Mouse (Mus musculus) CH12.LX (cell line): ENCODE measurements around the gene Zfp507. TPM values are rescaled to one million over a fixed set of nuclear protein-coding genes. Genes with fewer than 3 reads are reported as not detected.

Experiments used
- DNase-seq: peaks from one replicate; pipeline ENCODE4 v3.0.0-alpha.2; 2013; ENCODE audit errors: extremely low read depth
- H3K27ac ChIP-seq: 2 replicates; pipeline ENCODE4 v1.5.1; 2012; ENCODE audit warnings: low read depth, mild to moderate bottlenecking, control low read depth, moderate library complexity; ENCODE audit not compliant: insufficient read depth
- H3K27me3 ChIP-seq: replicated peaks from 2 replicates; pipeline ENCODE3; 2012; ENCODE audit warnings: inconsistent platforms
- H3K36me3 ChIP-seq, 2 experiments: replicated peaks in 1 of 2; 2 replicates each; pipeline versions ENCODE3 to v1.6.1; 2012; ENCODE audit warnings: inconsistent platforms in 1 of 2, low read length in 1 of 2, mild to moderate bottlenecking in 1 of 2, mixed read lengths in 1 of 2, moderate library complexity in 1 of 2; ENCODE audit not compliant: control insufficient read depth in 1 of 2, insufficient read depth in 1 of 2
- H3K4me1 ChIP-seq, 2 experiments: 2 replicates each; pipeline ENCODE4 v1.6.1; 2012; ENCODE audit warnings: inconsistent platforms in 1 of 2, moderate library complexity in 1 of 2; ENCODE audit not compliant: insufficient read depth in 2 of 2, control insufficient read depth in 1 of 2
- H3K4me2 ChIP-seq: 2 replicates; pipeline ENCODE4 v1.6.1; 2012; ENCODE audit warnings: low read depth, mild to moderate bottlenecking, control low read depth; ENCODE audit not compliant: poor library complexity, insufficient read depth, severe bottlenecking
- H3K4me3 ChIP-seq, 3 experiments: fragments of 150-350 bp in 1 of 3; sonication (generic) in 1 of 3; replicated peaks in 1 of 3; 2 replicates each; pipeline versions ENCODE3 to v1.5.1; 2011 to 2012; ENCODE audit warnings: low read depth in 2 of 3, low read length in 2 of 3, mild to moderate bottlenecking in 2 of 3, moderate library complexity in 2 of 3, control low read depth in 1 of 3, improper control_type of control experiment in 1 of 3, inconsistent platforms in 1 of 3, mixed read lengths in 1 of 3; ENCODE audit not compliant: poor library complexity in 1 of 3
- H3K79me2 ChIP-seq: replicated peaks from 2 replicates; pipeline ENCODE4 v1.6.1; 2012; ENCODE audit warnings: mild to moderate bottlenecking, moderate library complexity; ENCODE audit not compliant: control insufficient read depth, poor library complexity, insufficient read depth, severe bottlenecking; ENCODE audit errors: extremely low read depth
- H3K9ac ChIP-seq: 2 replicates; pipeline ENCODE4 v1.6.1; 2012; ENCODE audit warnings: low read depth, mild to moderate bottlenecking, control low read depth, moderate library complexity; ENCODE audit not compliant: insufficient read depth
- H3K9me3 ChIP-seq: replicated peaks from 2 replicates; pipeline ENCODE3; 2012; ENCODE audit warnings: low read length, inconsistent platforms, mixed read lengths
- CHD1 ChIP-seq: IDR thresholded peaks from 2 replicates; pipeline ENCODE4 v1.6.1; 2012; ENCODE audit warnings: low read depth, low read length, improper control_type of control experiment, inconsistent platforms
- E2F4 ChIP-seq: IDR thresholded peaks from 2 replicates; pipeline ENCODE4 v1.6.1; 2011; ENCODE audit warnings: low read depth, low read length, improper control_type of control experiment; ENCODE audit not compliant: insufficient replicate concordance
- ELF1 ChIP-seq: IDR thresholded peaks from 2 replicates; pipeline ENCODE4 v1.6.1; 2014; ENCODE audit warnings: low read depth, mild to moderate bottlenecking, inconsistent platforms, low read length, improper control_type of control experiment
- ETS1 ChIP-seq: conservative IDR thresholded peaks from 2 replicates; pipeline ENCODE4 v1.6.1; 2012; ENCODE audit warnings: low read depth, mild to moderate bottlenecking, inconsistent platforms, low read length, improper control_type of control experiment, moderate library complexity
- GABPA ChIP-seq: IDR thresholded peaks from 2 replicates; pipeline ENCODE4 v1.6.1; 2012; ENCODE audit warnings: low read depth, low read length, improper control_type of control experiment, inconsistent platforms; ENCODE audit not compliant: insufficient replicate concordance
- NRF1 ChIP-seq: IDR thresholded peaks from 2 replicates; pipeline ENCODE4 v1.6.1; 2014; ENCODE audit warnings: low read depth, mild to moderate bottlenecking, inconsistent platforms, low read length, improper control_type of control experiment, moderate library complexity
- PAX5 ChIP-seq: IDR thresholded peaks from 2 replicates; pipeline ENCODE4 v1.6.1; 2012; ENCODE audit warnings: low read length, inconsistent platforms, mixed read lengths
- POLR2A ChIP-seq: IDR thresholded peaks from 2 replicates; pipeline ENCODE4 v1.6.1; 2011; ENCODE audit warnings: low read depth, mild to moderate bottlenecking, improper control_type of control experiment, low read length
- SMC3 ChIP-seq: IDR thresholded peaks from 2 replicates; pipeline ENCODE4 v1.6.1; 2011; ENCODE audit warnings: low read depth, low read length, improper control_type of control experiment
- TBP ChIP-seq: conservative IDR thresholded peaks from 2 replicates; pipeline ENCODE4 v1.6.1; 2011; ENCODE audit warnings: low read depth, low read length, improper control_type of control experiment
- UBTF ChIP-seq: IDR thresholded peaks from 2 replicates; pipeline ENCODE4 v1.6.1; 2012; ENCODE audit warnings: low read depth, mild to moderate bottlenecking, inconsistent platforms, low read length, improper control_type of control experiment, moderate library complexity
- ZKSCAN1 ChIP-seq: IDR thresholded peaks from 2 replicates; pipeline ENCODE4 v1.6.1; 2012; ENCODE audit warnings: low read depth, inconsistent platforms, low read length, improper control_type of control experiment, borderline replicate concordance
- ZNF384 ChIP-seq: IDR thresholded peaks from 2 replicates; pipeline ENCODE4 v1.6.1; 2012; ENCODE audit warnings: low read depth, low read length, improper control_type of control experiment, inconsistent platforms
- dilution Hi-C: fragments of 300-500 bp; cut with MboI; formaldehyde crosslinking; loops from 2 replicates; pipeline ENCODE4 v1.14.3; 2020; ENCODE audit warnings: low sequenced_read_pairs; ENCODE audit not compliant: extremely low pct_unique_long_range_greater_than_20kb, extremely low pct_ligation_motif_present
- in situ Hi-C: fragments of 300-500 bp; cut with MboI; formaldehyde crosslinking; loops from 3 replicates; pipeline ENCODE4 v1.14.3; 2019; ENCODE audit warnings: low sequenced_read_pairs, low pct_ligation_motif_present, low pct_unique_long_range_greater_than_20kb, mixed read lengths
- polyA plus RNA-seq: library from polyadenylated mRNA; unstranded; fragments of >175 nt; gene quantifications from 2 replicates; pipeline ENCODE4 v1.2.1, GENCODE M21; 2012; ENCODE audit warnings: low read depth; ENCODE audit not compliant: insufficient read length
- total RNA-seq, 2 experiments: library from RNA; depleted of rRNA; stranded (reverse); fragments of 300-350 nt in 1 of 2; fragments of >200 nt in 1 of 2; gene quantifications; 2 replicates each; pipeline ENCODE4 v1.2.3; 2012 to 2014

The Zfp507 gene
- total and polyA plus RNA-seq, 3 experiments: 10.4 to 19.8 (median 19.5) TPM

DNA sequence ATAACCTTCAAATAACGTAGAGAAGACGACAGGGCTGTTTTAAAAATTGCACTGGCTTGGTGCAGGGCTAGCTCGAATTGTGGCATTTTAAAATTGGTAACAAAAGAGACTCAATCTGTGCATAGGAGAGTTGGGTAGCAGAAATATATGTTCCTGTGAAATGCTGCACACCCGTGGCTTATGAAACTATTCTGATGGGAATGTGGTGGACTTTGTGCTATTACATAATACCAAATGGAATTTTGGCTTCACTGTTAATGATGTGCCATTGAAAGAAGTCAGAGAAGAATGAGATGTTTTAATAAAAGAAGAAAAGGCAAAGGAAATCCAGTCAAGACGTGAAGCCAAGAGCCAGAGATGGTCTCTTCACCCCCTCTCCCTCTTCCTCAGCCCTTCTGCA, 18.6 kb upstream of the Zfp507 start:
- Histone ChIP-seq H3K36me3 (no peaks in the 10 kb centered on the region), H3K4me1 (no peaks in the 10 kb centered on the region), H3K9ac (no peak overlapping the region), H3K27ac (no peak overlapping the region), H3K27me3 (peaks cover 2% of the 10 kb centered on the region), H3K4me3 (no peak overlapping the region), H3K9me3 (peaks cover 4% of the 10 kb centered on the region), H3K79me2 (no peaks in the 10 kb centered on the region), H3K4me2 (no peak overlapping the region)
- TF ChIP-seq PAX5: no peak
- TF ChIP-seq POLR2A: no peak
- no peak for TF ChIP-seq CHD1
- no peak for TF ChIP-seq ETS1
- no peak for TF ChIP-seq SMC3
- TF ChIP-seq ELF1: no peak
- TF ChIP-seq ZNF384: no peak
- no peak for TF ChIP-seq TBP
- TF ChIP-seq NRF1: no peak
- in situ Hi-C loops (no loop called here), dilution Hi-C loops (no loop called here)
- DNase-seq: no peak

DNA sequence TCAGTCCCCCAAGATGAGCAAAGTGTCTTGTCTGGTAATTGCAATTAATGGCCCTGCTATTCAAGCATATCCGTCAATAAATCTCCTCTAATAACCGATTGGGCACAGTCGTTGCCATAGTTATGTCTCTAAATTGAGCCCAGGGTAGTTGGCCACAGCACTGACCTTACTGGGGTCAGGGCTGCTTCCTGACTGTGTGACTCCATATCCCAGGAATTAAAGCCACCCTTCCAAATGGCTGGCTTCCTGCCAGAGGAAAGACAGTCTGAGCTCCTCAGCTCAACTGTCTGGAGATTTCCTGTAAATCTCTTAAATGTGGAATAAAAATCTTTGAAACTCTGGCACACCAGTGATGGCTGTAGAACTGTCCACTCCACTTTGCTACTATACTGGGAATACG, 16.7 kb upstream of the Zfp507 start:
- Histone ChIP-seq H3K9me3 (peaks cover 4% of the 10 kb centered on the region), H3K9ac (no peak overlapping the region), H3K4me2 (no peak overlapping the region), H3K36me3 (no peaks in the 10 kb centered on the region), H3K4me1 (no peaks in the 10 kb centered on the region), H3K79me2 (no peaks in the 10 kb centered on the region), H3K27me3 (peaks cover 2% of the 10 kb centered on the region), H3K4me3 (no peak overlapping the region), H3K27ac (no peak overlapping the region)
- no peak for DNase-seq
- dilution Hi-C loops: no loop called here
- in situ Hi-C loops: no loop called here
- TF ChIP-seq GABPA (no peak), UBTF (no peak), ZKSCAN1 (no peak), E2F4 (no peak), POLR2A (no peak)
